Mouse (Mus musculus) lung, postnatal 25 days (tissue): ENCODE data around the gene Idnk.

Experiments used
- DNase-seq: peaks from one replicate; pipeline ENCODE4 v3.0.0; 2022; ENCODE audit warnings: low spot score

Idnk gene

GRCm38 (mm10) chr13:58194908-58195307 lies 37.5 kb downstream of the Idnk start:
- no peak for DNase-seq

GRCm38 (mm10) chr13:58197211-58197610 lies 39.8 kb downstream of the Idnk start:
- no peak for DNase-seq

GRCm38 (mm10) chr13:58197981-58198640 lies 40.7 kb downstream of the Idnk start:
- no peak for DNase-seq

GRCm38 (mm10) chr13:58201343-58201742 lies 43.9 kb downstream of the Idnk start:
- DNase-seq, result no peak

- no peak for DNase-seq
These were observed 44.5 kb downstream of the Idnk start for GRCm38 (mm10) chr13:58201908-58202307.

DNA sequence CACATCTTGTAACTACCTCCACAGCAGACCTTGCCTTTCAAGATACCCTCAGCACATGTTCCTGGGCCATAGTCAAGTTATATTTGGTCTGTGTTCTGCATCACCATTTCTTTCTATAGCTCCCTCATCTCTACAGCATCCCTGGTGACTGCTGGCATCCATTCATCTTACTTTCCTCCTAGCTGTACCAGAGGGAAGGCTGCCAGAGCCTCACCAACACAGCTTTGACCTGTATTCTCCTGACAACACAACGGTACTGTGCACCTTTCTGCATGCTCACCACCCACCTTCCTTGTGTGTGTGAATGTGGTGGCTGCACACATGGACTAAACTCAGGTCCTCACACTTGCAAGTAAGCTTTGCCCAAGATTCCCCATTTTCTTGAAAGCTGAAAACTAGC lies 45.5 kb downstream of the Idnk start:
- DNase-seq, result no peak

DNA sequence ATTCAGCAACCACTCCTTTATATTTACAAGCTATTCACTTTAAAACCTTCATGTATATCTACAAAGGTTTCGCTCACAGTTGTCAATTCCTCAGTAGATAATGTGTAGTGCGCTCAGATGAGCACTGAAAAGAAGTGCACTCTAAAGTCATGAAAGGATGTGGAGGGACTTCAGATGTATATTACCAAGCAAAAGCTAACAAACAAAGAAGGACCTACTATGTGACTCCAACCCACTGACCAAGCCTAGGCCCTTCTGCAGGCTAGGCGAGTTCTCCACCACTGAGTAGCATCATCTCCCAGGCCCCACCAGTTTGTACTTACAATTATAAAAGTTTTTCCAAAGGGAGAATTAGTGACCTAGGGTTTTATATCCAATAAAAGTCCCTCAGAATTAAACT lies 46.8 kb downstream of the Idnk start:
- no peak for DNase-seq

DNA sequence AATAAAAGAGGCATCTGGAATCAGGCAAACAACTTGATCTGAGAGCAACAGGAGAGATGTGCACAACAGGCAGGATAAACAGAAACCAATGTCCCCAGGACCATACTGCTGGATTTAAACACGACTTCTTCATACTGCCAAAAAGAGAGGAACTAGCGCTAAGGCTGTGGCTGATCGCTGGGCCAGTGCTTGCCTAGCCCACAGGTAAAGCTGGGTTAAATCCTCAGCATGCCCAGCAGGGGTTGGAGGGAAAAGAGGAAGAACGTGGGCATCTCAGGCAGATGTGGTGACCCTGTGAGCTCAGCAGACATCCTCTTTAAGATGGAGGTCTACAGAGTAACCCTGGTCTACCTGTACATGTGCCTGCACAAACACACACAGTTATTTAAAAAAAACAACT lies 47.5 kb downstream of the Idnk start:
- DNase-seq, result no peak

DNA sequence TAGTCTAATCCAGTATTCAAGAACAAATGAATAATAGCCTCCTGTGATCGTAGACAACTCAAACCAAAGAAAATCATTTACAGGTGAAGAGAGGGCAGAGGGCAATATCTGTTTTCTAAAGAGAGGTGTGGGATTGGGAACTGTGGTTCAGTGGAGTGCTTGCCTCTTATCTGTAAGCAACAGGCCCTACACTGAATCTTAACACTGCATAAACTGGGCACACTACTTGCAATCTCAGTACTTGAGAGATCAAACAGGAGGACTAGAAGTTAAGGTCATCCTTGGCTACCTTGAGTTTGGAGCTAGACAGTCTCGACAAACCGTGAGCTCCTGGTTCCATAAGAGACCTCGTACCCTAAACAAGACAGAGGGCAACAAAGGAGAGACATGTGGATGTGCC lies 48.6 kb downstream of the Idnk start:
- no peak for DNase-seq

GRCm38 (mm10) chr13:58210441-58210840 lies 53.0 kb downstream of the Idnk start:
- no peak for DNase-seq

DNA sequence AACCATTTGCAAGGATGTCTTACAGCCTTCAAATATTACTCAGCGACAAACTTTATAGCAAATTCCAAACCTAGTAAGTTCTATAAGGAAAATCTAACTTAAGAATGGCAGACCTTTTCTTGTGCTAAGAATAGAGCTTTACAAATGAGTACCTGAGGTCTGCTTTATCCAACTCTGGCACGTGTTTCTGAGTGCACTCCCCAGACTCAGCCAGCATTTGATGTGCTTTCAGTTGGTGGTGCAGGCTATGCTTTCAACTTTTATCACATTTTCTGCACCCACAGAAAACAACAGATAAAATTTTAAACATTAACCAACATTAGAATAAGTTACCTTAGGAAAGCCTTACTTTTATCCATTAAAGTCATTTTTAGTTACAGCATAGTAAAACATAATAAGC lies 55.1 kb downstream of the Idnk start:
- DNase-seq, result no peak

- no peak for DNase-seq
These were observed 56.4 kb downstream of the Idnk start for GRCm38 (mm10) chr13:58213801-58214200.
